Comparison of ENCODE assay signal across 9 mouse cellular contexts in genomic region chr9:118915290-118915689, GRCm38 (mm10). TPM values are rescaled to one million over a fixed set of nuclear protein-coding genes. Genes with fewer than 3 reads are reported as not detected.
DNase-seq lines count a peak whose midpoint lies in the region; ATAC-seq and TF ChIP-seq lines count a peak whose summit lies in the region.
"Had no signal": no experiment of that assay in that cellular context is flagged by ENCODE, and none has a peak within 500 bp of the region (broad histone marks: within the 10 kb centered on the region; RNA-seq: fewer than 3 reads in every experiment).

No protein-coding gene starts in this region.

- H3K36me3 ChIP-seq in midbrain, postnatal 0 days (ENCODE audit: insufficient read depth, low read length), result no peaks in the 10 kb centered on the region
- H3K36me3 ChIP-seq: embryonic facial prominence, embryonic 15.5 days; neural tube, embryonic 13.5 days had no signal

- no peak overlapping the region for H3K4me3 ChIP-seq in layer of hippocampus, adult 2 months
- H3K4me3 ChIP-seq in midbrain, postnatal 0 days (ENCODE audit: low read depth, low read length), result no peak overlapping the region
- H3K4me3 ChIP-seq: embryonic facial prominence, embryonic 15.5 days; neural tube, embryonic 13.5 days had no signal

- TF ChIP-seq CTCF in layer of hippocampus, adult 2 months (conservative IDR thresholded peaks at IDR 0.05), result peak; percentile 79
- peak; percentile 66 for TF ChIP-seq CTCF in brain, embryonic 14.5 days (IDR thresholded peaks at IDR 0.05; ENCODE audit: borderline replicate concordance, extremely low read depth, insufficient read depth, insufficient read length)
- TF ChIP-seq CTCF in midbrain, postnatal 0 days (IDR thresholded peaks at IDR 0.05), result peak; percentile 74

- no peaks in the 10 kb centered on the region for H3K4me1 ChIP-seq in midbrain, postnatal 0 days (ENCODE audit: insufficient read depth, low read length)

- WGBS in midbrain, postnatal 0 days, result 53% methylated on average over 5 of the region's 5 CpGs

- H3K4me2 ChIP-seq in midbrain, postnatal 0 days (ENCODE audit: low read depth, low read length, poor library complexity, severe bottlenecking), result no peak overlapping the region
- H3K4me2 ChIP-seq: embryonic facial prominence, embryonic 15.5 days; neural tube, embryonic 13.5 days had no signal

- no peaks in the 10 kb centered on the region for H3K9me3 ChIP-seq in midbrain, postnatal 0 days (ENCODE audit: low read length)
- H3K9me3 ChIP-seq: embryonic facial prominence, embryonic 15.5 days; neural tube, embryonic 13.5 days had no signal

- peak in 1 of 2 experiments; percentile 47 for DNase-seq in layer of hippocampus, adult 2 months (ENCODE audit: low spot score in 2 of 2)
- no peak for DNase-seq in layer of hippocampus, adult 9-10 months (ENCODE audit: low spot score)
- peak; percentile 75 for DNase-seq in ES-CJ7 (ENCODE audit: low read depth, low spot score)
- no peak for DNase-seq in brain, embryonic 14.5 days (ENCODE audit: low read depth)
- peak; percentile 40 for DNase-seq in midbrain, postnatal 0 days (ENCODE audit: low spot score)
- DNase-seq in gastrocnemius, adult 18-20 months (ENCODE audit: low spot score), result no peak
- DNase-seq in urinary bladder, postnatal 14 days (ENCODE audit: low spot score), result no peak

- H3K9ac ChIP-seq in midbrain, postnatal 0 days (replicated peaks; ENCODE audit: low read length, poor library complexity, severe bottlenecking), result no peak overlapping the region
- H3K9ac ChIP-seq: embryonic facial prominence, embryonic 15.5 days; neural tube, embryonic 13.5 days had no signal

- H3K27me3 ChIP-seq in midbrain, postnatal 0 days (ENCODE audit: insufficient read depth, low read length), result no peaks in the 10 kb centered on the region
- H3K27me3 ChIP-seq: embryonic facial prominence, embryonic 15.5 days had no signal

- no peak for ATAC-seq in midbrain, postnatal 0 days (ENCODE audit: low FRiP score)

- no peak overlapping the region for H3K27ac ChIP-seq in layer of hippocampus, adult 2 months
- H3K27ac ChIP-seq in midbrain, postnatal 0 days (ENCODE audit: low read depth, low read length), result no peak overlapping the region
- H3K27ac ChIP-seq: embryonic facial prominence, embryonic 15.5 days had no signal

- no peak for TF ChIP-seq POLR2A in brain, embryonic 14.5 days (IDR thresholded peaks at IDR 0.05; ENCODE audit: borderline replicate concordance, extremely low read depth, insufficient read depth, insufficient read length, poor library complexity, severe bottlenecking)

RNA-seq across cellular contexts. Expression of gene Ctdspl, which starts 11.0 kb away (rescaled TPM):
- 10 to 100 TPM; 23.9 to 28.0 TPM for total RNA-seq in layer of hippocampus, adult 2 months (2021)
- polyA plus RNA-seq in brain, embryonic 14.5 days (2012; rRNA removed), result 13.8 and 16.0 TPM in 2 replicates
- 9.5 and 11.9 TPM in 2 replicates for total RNA-seq in midbrain, postnatal 0 days (2014; rRNA removed)
- 5.2 and 7.1 TPM in 2 replicates for polyA plus RNA-seq in midbrain, postnatal 0 days (2015; fragmentation: Nextera tagmentation; extraction: Ambion mirVana)
- total RNA-seq in gastrocnemius, adult 18-20 months (2021), result 1 to 10 TPM; 3.0 to 3.7 TPM

Comparison
In these comparisons a context has a peak if more than half of its experiments do, and no peak if none do; other contexts are left out.
1. DNase-seq: peak in ES-CJ7 (single experiment) and midbrain, postnatal 0 days (single experiment); none in layer of hippocampus, adult 9-10 months (single experiment), brain, embryonic 14.5 days (single experiment), gastrocnemius, adult 18-20 months (single experiment) and urinary bladder, postnatal 14 days (single experiment).
2. Peak in every context shown above with its lines, with median percentiles within 50 percentile points of each other: CTCF ChIP-seq.